Mouse (Mus musculus) gastrocnemius, postnatal 25 days (tissue): ENCODE data around the gene Themis3. TPM values are rescaled to one million over a fixed set of nuclear protein-coding genes. Genes with fewer than 3 reads are reported as not detected.
"Not testable (repeated sequence)": the region's sequence is repeated elsewhere in the genome, so short reads cannot be mapped to it uniquely, and the experiment has no call there.

Experiments used
- DNase-seq: peaks from one replicate; pipeline ENCODE4 v3.0.0; 2022
- total RNA-seq, 2 experiments: library from RNA; stranded (reverse); gene quantifications; 1 replicate in 1 of 2; 2 replicates in 1 of 2; pipeline ENCODE4 v1.2.3; 2021

Gene Themis3
- total RNA-seq, 2 experiments from 2014 or later: 0.10 TPM; not detected in 1

GRCm38 (mm10) chr17:66558404-66559317 lies 35.8 kb downstream of the Themis3 start:
- no peak for DNase-seq

- DNase-seq: no peak
Observed at GRCm38 (mm10) chr17:66552690-66553089, 41.7 kb downstream of the Themis3 start.

- DNase-seq: no peak
Observed at GRCm38 (mm10) chr17:66550486-66550885, 43.9 kb downstream of the Themis3 start.

GRCm38 (mm10) chr17:66532285-66532684 lies 62.1 kb downstream of the Themis3 start:
- DNase-seq: no peak

- DNase-seq: no peak
Observed at GRCm38 (mm10) chr17:66523396-66523795, 71.0 kb downstream of the Themis3 start.

- DNase-seq: not testable (repeated sequence)
Observed at GRCm38 (mm10) chr17:66522631-66523030, 71.8 kb downstream of the Themis3 start.

GRCm38 (mm10) chr17:66519554-66520553 lies 74.6 kb downstream of the Themis3 start, which contains the start of gene Rab12:
Gene Rab12 (minus strand): TSS chr17:66519729.
- DNase-seq: peak; percentile 88

GRCm38 (mm10) chr17:66518877-66519553 lies 75.4 kb downstream of the Themis3 start:
- DNase-seq: peak; percentile 39

- no peak for DNase-seq
Observed at GRCm38 (mm10) chr17:66516953-66517352, 77.5 kb downstream of the Themis3 start.

- DNase-seq: no peak
Observed at GRCm38 (mm10) chr17:66514288-66514995, 80.0 kb downstream of the Themis3 start.

GRCm38 (mm10) chr17:66512202-66512956 lies 82.0 kb downstream of the Themis3 start:
- no peak for DNase-seq

- peak; percentile 9 for DNase-seq
Observed at GRCm38 (mm10) chr17:66510221-66510683, 84.2 kb downstream of the Themis3 start.

GRCm38 (mm10) chr17:66507049-66507954 lies 87.1 kb downstream of the Themis3 start:
- peak; percentile 70 for DNase-seq

- peak; percentile 36 for DNase-seq
Observed at GRCm38 (mm10) chr17:66504964-66505363, 89.5 kb downstream of the Themis3 start.

Other genes starting within 250 kb of the Themis3 start
- 1 to 10 TPM; 6.0 to 6.3 TPM for gene Mtcl1, start 144.9 kb downstream of the Themis3 start, total RNA-seq
- gene Rab12, start 74.9 kb downstream of the Themis3 start, total RNA-seq: 100 to 1,000 TPM; 131 to 163 TPM